Mouse (Mus musculus): ENCODE measurements around the gene Rab30.

DNA sequence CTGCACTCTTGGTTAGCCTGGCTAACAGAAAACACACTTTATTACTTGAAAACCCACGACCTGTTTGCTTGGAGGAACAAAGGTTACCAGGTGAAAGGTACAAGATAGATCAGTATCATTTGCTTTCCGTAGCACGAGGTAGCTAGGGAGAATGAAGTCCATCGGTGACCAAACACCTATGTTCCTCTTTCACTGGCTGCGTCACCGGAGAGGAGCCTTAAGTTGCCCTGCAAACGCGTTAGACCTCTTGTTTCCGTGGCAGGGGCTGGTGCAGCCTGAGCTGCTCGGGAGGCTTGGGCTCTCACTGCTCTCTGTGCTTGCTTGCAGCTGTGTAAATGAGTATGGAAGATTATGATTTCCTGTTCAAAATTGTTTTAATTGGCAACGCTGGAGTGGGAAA lies 78.3 kb downstream of the Rab30 start:
- TF ChIP-seq EP300 (optimal IDR thresholded peaks at IDR 0.05) (no peak), CTCF (IDR thresholded peaks at IDR 0.05; ENCODE audit: low read depth) (no peak)
